Mouse (Mus musculus) kidney, adult 2 months (tissue): Measurements from ENCODE around the gene Vgll4.

Experiments used
- CTCF ChIP-seq: fragments of 200-500 bp; conservative IDR thresholded peaks from 2 replicates; pipeline ENCODE4 v1.5.1; 2011; ENCODE audit warnings: low read depth, mild to moderate bottlenecking, control low read depth, low read length, moderate library complexity, mixed read lengths; ENCODE audit not compliant: insufficient read depth, insufficient read length
- POLR2A ChIP-seq: fragments of 200-500 bp; IDR thresholded peaks from one replicate; pipeline ENCODE4 v1.6.1; 2011; ENCODE audit warnings: low read depth, low read length, control low read depth

DNA sequence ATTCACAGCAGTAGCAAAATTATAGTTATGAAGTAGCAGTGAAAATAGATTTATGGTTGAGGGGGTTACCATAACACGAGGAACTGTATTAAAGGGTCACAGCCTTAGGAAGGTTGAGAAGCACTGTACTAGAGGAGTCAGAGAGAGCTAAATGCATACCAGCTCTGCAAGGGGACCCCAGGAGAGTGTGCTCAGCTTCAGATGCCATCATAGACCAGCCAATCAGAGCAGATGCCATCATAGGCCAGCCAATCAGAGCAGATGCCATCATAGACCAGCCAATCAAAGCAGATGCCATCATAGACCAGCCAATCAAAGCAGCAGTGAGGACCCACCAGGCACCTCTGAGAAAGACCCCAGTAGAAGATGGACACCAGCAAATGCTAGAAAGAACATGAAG lies 134.0 kb downstream of the Vgll4 start:
- TF ChIP-seq CTCF: no peak
- TF ChIP-seq POLR2A: no peak
